In genomic region chr4:98254856-98255853, GRCm38 (mm10) we compare ENCODE assay signal across 10 mouse cellular contexts.
A peak's percentile ranks its signal among the peaks of the same experiment; 100 is the strongest.
DNase-seq lines count a peak whose midpoint lies in the region; ATAC-seq and TF ChIP-seq lines count a peak whose summit lies in the region.
"Had no signal": no experiment of that assay in that cellular context is flagged by ENCODE, and none has a peak within 500 bp of the region (broad histone marks: within the 10 kb centered on the region; RNA-seq: fewer than 3 reads in every experiment).

No protein-coding gene starts in this region.

- no peaks in the 10 kb centered on the region for H3K4me1 ChIP-seq in liver, embryonic 12.5 days
- peaks cover 3% of the 10 kb centered on the region; the same call in 1 of the 2 replicates for H3K4me1 ChIP-seq in hindbrain, embryonic 12.5 days
- H3K4me1 ChIP-seq: limb, embryonic 13.5 days had no signal

- no peak overlapping the region for H3K4me2 ChIP-seq in liver, embryonic 12.5 days
- no peak overlapping the region; the same call in 1 of the 2 replicates for H3K4me2 ChIP-seq in hindbrain, embryonic 12.5 days (replicated peaks)
- H3K4me2 ChIP-seq: limb, embryonic 13.5 days had no signal

- H3K9me3 ChIP-seq in liver, embryonic 12.5 days (replicated peaks): no peaks in the 10 kb centered on the region
- H3K9me3 ChIP-seq in hindbrain, embryonic 12.5 days (replicated peaks): no peaks in the 10 kb centered on the region
- H3K9me3 ChIP-seq: limb, embryonic 13.5 days had no signal

- H3K36me3 ChIP-seq in liver, embryonic 12.5 days: no peaks in the 10 kb centered on the region
- no peaks in the 10 kb centered on the region for H3K36me3 ChIP-seq in hindbrain, embryonic 12.5 days
- H3K36me3 ChIP-seq: limb, embryonic 13.5 days had no signal

- peak; percentile 30 for TF ChIP-seq CTCF in Patski (IDR thresholded peaks at IDR 0.05)

- CTCF ChIA-PET in Patski (lab: Charles Lee): interaction anchor here (1.3 kb wide), 1 partner anchor 11 kb away, joined by 3 read pairs; no protein-coding TSS in a partner anchor

- H3K4me3 ChIP-seq in liver, embryonic 12.5 days: no peak overlapping the region
- no peak overlapping the region for H3K4me3 ChIP-seq in hindbrain, embryonic 12.5 days
- H3K4me3 ChIP-seq: erythroblast, embryonic 14.5 days; limb, embryonic 13.5 days had no signal

- no peaks in the 10 kb centered on the region for H3K27me3 ChIP-seq in liver, embryonic 12.5 days (replicated peaks)
- no peaks in the 10 kb centered on the region for H3K27me3 ChIP-seq in Patski
- H3K27me3 ChIP-seq in hindbrain, embryonic 12.5 days: no peaks in the 10 kb centered on the region
- H3K27me3 ChIP-seq: limb, embryonic 13.5 days had no signal

- ATAC-seq in liver, embryonic 12.5 days: no peak
- no peak for ATAC-seq in Patski
- peak; percentile 76 for ATAC-seq in hindbrain, embryonic 12.5 days (ENCODE audit: low FRiP score)

- H3K9ac ChIP-seq in liver, embryonic 12.5 days: no peak overlapping the region
- H3K9ac ChIP-seq in hindbrain, embryonic 12.5 days: no peak overlapping the region
- H3K9ac ChIP-seq: limb, embryonic 13.5 days had no signal

- in situ Hi-C loops in Patski (cut with MboI; ENCODE audit: low pct_unique_long_range_greater_than_20kb): no loop called here

- WGBS in liver, embryonic 12.5 days (ENCODE audit: insufficient replicate concordance): 58% methylated on average over 18 of the region's 18 CpGs
- WGBS in hindbrain, embryonic 12.5 days: 44% methylated on average over 18 of the region's 18 CpGs

- DNase-seq in liver: peak; percentile 28
- DNase-seq in Patski (ENCODE audit: low read depth, low spot score): no peak
- DNase-seq in cerebellum, adult 8-10 months: peak; percentile 5
- peak; percentile 46 for DNase-seq in lung, postnatal 25 days (ENCODE audit: low spot score)
- DNase-seq in thymus, postnatal 0 days (ENCODE audit: low spot score): peak; percentile 52
- DNase-seq in right cerebral cortex, postnatal 25 days: no peak

- POLR2A ChIA-PET in Patski (lab: Charles Lee): interaction anchor here (0.7 kb wide), 1 partner anchor 205 kb away, joined by 3 read pairs; no protein-coding TSS in a partner anchor

- H3K27ac ChIP-seq in liver, embryonic 12.5 days: no peak overlapping the region
- H3K27ac ChIP-seq in hindbrain, embryonic 12.5 days: no peak overlapping the region; the same call in 1 of the 2 replicates
- H3K27ac ChIP-seq: limb, embryonic 13.5 days had no signal

Comparison
In these comparisons a context has a peak if more than half of its experiments do, and no peak if none do; other contexts are left out.
1. DNase-seq: peak in liver (single experiment), cerebellum, adult 8-10 months (single experiment), lung, postnatal 25 days (single experiment) and thymus, postnatal 0 days (single experiment); none in Patski (single experiment) and right cerebral cortex, postnatal 25 days (single experiment).